Mouse (Mus musculus): ENCODE measurements at regions not wholly inside any gene's neighbourhood (a gene's known extent, or its start where the extent isn't known, plus 50 kb on each side); places are given as distances from the start of the nearest gene placed in this dataset.

DNA sequence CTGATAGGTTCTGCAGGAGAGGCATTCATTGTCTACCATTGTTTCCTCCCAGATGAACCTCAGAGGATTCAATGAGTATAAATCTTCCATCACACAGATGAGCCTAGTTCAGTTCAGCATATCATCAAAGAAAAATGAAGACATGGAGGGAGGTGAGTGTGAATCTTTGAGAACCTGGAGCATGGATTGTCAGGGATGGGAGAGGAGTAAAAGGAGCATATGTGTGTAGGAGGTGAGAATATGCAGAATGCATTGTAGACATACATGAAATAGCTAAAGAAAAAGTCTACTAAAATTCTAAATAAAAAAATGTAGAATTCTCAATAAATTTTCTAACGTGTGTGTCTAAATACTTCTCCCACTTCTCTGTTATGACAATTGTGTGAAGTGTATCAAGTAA, 284.8 kb upstream of the Kif2b start:
- no peak for DNase-seq (ENCODE audit: low spot score in 2 of 2)

DNA sequence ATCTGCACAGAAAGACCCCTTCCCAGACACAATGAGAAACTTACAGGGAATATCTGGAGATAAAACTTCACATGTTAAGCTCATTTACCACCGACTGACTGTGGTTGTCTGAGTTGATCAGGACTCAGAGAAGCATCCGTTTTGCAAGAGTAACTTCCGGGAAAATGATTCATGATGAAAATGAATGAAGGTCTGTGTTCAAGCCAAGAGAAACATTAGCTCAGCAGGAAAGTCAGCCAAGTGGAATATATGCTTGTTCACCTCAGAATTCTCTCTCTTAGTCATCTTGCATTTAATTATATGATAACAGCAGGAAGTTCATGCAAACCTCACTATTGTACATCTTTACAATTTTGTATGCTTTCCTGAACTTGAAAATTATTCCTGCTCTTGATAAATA, 279.1 kb upstream of the Kif2b start:
- no peak for DNase-seq (ENCODE audit: low spot score in 2 of 2)

DNA sequence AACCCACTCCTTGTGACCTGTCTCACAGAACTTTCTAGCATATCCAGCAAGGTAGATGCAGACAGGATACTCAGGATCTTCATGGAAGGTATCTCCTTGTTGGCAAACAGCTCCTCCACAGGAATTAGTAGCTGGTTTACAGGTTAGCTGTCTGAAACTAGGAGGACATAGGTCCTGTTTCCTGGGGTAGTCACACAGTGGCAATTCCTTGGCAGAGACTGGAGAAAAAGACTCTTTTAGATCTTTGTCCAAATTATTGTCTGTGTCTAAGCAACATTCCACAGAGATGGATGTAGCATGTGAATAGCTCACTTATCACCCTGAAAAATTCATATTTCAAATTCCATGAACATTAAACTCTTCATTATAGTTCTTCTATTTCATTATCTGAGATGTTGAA, 253.8 kb upstream of the Kif2b start:
- DNase-seq (ENCODE audit: low spot score in 2 of 2): no peak

DNA sequence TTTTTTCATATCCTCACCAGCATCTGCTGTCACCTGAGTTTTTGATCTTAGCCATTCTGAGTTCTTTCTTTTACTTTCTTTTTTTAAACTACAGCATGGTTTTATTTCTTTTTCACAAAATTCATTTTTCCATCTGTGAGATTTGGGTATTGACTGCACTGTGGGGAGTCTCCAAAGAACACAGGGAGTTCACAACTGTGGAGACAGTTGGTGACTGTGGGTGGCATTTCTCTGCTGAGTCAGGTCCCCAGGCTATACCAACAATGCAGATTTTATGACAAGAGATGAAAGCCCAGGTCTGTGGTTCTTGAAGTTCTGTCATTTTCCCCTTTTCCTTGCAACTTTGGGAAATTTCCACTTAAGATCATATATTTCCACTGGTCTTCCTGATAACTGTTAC, 243.5 kb upstream of the Kif2b start:
- DNase-seq (ENCODE audit: low spot score in 2 of 2): peak; percentile 2 to 12
